Mouse (Mus musculus) limb, embryonic 14.5 days (tissue): ENCODE results near the gene Rpl7a. TPM values are rescaled to one million over a fixed set of nuclear protein-coding genes. Genes with fewer than 3 reads are reported as not detected.

ENCODE experiments used
- ATAC-seq: fragments of 200-750 bp; cut with Nextera tagmentation; 2 replicates; pipeline ENCODE4 v1.8.0; 2017; ENCODE audit warnings: low read depth, moderate number of reproducible peaks, moderate TSS enrichment; ENCODE audit not compliant: low FRiP score
- DNase-seq: peaks from one replicate; pipeline ENCODE4 v3.0.0-alpha.2; 2015; ENCODE audit warnings: low spot score
- H3K27ac ChIP-seq: fragments of 300-500 bp; sonication (generic); replicated peaks from 2 replicates; pipeline ENCODE4 v1.5.1; 2014; ENCODE audit warnings: low read depth, mild to moderate bottlenecking, low read length, moderate library complexity, mixed read lengths
- H3K27me3 ChIP-seq: fragments of 300-500 bp; sonication (generic); 2 replicates; pipeline ENCODE4 v1.6.1; 2014; ENCODE audit warnings: low read length, mixed read lengths; ENCODE audit not compliant: control insufficient read depth, insufficient read depth
- H3K36me3 ChIP-seq: fragments of 300-500 bp; sonication (generic); 2 replicates; pipeline ENCODE4 v1.6.1; 2014; ENCODE audit warnings: mild to moderate bottlenecking, low read length, moderate library complexity, mixed read lengths; ENCODE audit not compliant: control insufficient read depth, insufficient read depth
- H3K4me1 ChIP-seq: fragments of 300-500 bp; sonication (generic); 2 replicates; pipeline ENCODE4 v1.6.1; 2014; ENCODE audit warnings: antibody characterized with exemption, low read length, mixed read lengths; ENCODE audit not compliant: control insufficient read depth, insufficient read depth
- H3K4me2 ChIP-seq: fragments of 300-500 bp; sonication (generic); replicated peaks from 2 replicates; pipeline ENCODE4 v1.6.1; 2014; ENCODE audit warnings: low read depth, mild to moderate bottlenecking, low read length, moderate library complexity; ENCODE audit not compliant: severe bottlenecking
- H3K4me3 ChIP-seq: fragments of 300-500 bp; sonication (generic); replicated peaks from 2 replicates; pipeline ENCODE4 v1.5.1; 2014; ENCODE audit warnings: low read length
- H3K9ac ChIP-seq: fragments of 300-500 bp; sonication (generic); 2 replicates; pipeline ENCODE4 v1.6.1; 2014; ENCODE audit warnings: mild to moderate bottlenecking, low read depth, low read length, moderate library complexity; ENCODE audit not compliant: severe bottlenecking
- H3K9me3 ChIP-seq: fragments of 300-500 bp; sonication (generic); 2 replicates; pipeline ENCODE4 v1.6.1; 2016; ENCODE audit warnings: low read length; ENCODE audit not compliant: control insufficient read depth
- POLR2A ChIP-seq: fragments of 200-500 bp; IDR thresholded peaks from 2 replicates; pipeline ENCODE4 v1.8.0; 2012; ENCODE audit warnings: inconsistent platforms, mild to moderate bottlenecking, moderate library complexity, borderline replicate concordance; ENCODE audit not compliant: insufficient read depth, insufficient read length; ENCODE audit errors: extremely low read depth
- WGBS: fragments of 180-500 bp; shearing (Covaris S2); extraction: QIAGEN DNeasy Blood & Tissue Kit; methylation state at CpG from one replicate; pipeline ENCODE4 v1.1.7; 2014; 5-methylcytosine and 5-hydroxymethylcytosine counted together
- polyA plus RNA-seq, 2 experiments: library from polyadenylated mRNA; depleted of rRNA in 1 of 2; stranded (reverse) in 1 of 2; unstranded in 1 of 2; fragments of >200 nt; fragmentation: Nextera tagmentation in 1 of 2; extraction: Ambion mirVana in 1 of 2; gene quantifications; 2 replicates each; pipeline versions ENCODE4 v1.2.1 to v1.2.3; 2012 to 2014

Gene Rpl7a
- polyA plus RNA-seq, 2 experiments = 758 to 2,054 TPM

DNA sequence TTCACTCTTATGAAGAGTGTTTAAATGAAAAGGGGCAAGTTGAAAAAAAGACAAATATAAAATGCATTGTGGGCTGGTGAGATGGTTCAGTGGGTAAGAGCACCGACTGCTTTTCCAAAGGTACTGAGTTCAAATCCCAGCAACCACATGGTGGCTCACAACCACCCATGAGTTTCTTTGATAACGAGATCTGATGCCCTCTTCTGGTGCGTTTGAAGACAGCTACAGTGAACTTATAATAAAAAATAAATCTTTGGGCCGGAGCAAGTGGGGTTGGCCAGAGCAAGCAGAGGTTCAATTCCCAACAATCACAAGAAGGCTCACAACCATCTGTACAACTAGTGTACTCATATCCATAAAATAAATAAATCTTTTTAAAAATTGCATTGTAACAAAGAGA lies 14.7 kb upstream of the Rpl7a start:
- TF ChIP-seq POLR2A = no peak
- peaks cover 81% of the 10 kb centered on the region for H3K36me3 ChIP-seq
- H3K9me3 ChIP-seq = no peaks in the 10 kb centered on the region
- no peaks in the 10 kb centered on the region for H3K27me3 ChIP-seq
- no peak overlapping the region for H3K4me2 ChIP-seq
- 97% methylated on average over 4 of the region's 4 CpGs for WGBS
- H3K9ac ChIP-seq = no peak overlapping the region
- no peak overlapping the region for H3K27ac ChIP-seq
- no peaks in the 10 kb centered on the region for H3K4me1 ChIP-seq
- ATAC-seq (no peak), DNase-seq (no peak)
- H3K4me3 ChIP-seq = no peak overlapping the region

DNA sequence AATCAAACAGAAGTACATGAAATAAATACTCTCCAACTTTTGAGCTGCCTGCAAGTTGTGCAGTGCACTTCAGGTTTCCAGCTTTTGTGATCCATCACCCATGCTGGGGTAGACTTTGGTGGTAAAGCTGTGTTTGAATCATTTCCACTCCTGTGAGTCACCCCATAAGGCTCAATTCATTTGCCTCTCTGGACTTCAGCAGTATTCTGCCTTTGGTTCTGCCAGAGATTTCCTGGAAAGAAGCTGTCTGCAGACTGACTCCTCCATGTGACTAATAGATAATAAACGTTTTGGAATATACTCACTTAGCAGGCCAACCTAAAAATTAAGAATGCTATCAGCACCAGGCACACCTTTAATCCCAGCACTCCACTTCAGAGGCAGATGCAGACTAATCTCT lies 9.8 kb upstream of the Rpl7a start:
- peaks cover 16% of the 10 kb centered on the region for H3K4me1 ChIP-seq
- TF ChIP-seq POLR2A = no peak
- no peak overlapping the region for H3K4me2 ChIP-seq
- ATAC-seq = no peak
- H3K4me3 ChIP-seq = no peak overlapping the region
- H3K27ac ChIP-seq = no peak overlapping the region
- 55% methylated on average over 1 of the region's 1 CpGs for WGBS
- H3K36me3 ChIP-seq = peaks cover 56% of the 10 kb centered on the region
- H3K9me3 ChIP-seq = no peaks in the 10 kb centered on the region
- no peak overlapping the region; the same call in 1 of the 2 replicates for H3K9ac ChIP-seq
- DNase-seq = no peak
- no peaks in the 10 kb centered on the region for H3K27me3 ChIP-seq

DNA sequence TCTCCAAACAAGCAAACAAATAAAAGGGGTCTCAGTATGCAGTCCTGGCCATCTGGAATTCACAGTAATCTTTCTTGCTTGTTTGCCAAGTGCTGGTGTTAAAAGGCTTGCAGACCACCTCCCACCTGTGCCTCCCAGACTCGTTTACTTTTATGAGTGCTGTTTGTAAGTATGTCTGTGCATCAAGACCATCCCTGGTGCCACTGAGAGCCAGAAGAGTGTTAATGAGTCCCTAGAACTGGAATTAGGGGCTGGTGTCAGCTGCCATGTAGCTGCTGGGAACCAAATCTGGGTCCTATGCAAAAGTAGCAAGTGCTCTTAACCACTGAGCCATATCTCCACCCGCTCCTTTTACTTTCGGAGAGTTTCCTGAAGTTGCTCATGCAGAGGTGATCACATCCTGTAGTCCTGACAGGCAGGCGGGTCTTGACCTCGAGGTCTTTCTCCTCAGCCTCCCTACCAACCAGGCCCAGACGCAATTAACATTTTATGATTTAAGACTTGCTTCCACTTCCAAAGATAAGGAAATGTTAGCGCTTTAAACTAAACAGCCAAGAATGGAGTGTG lies 8.6 kb upstream of the Rpl7a start:
- Histone ChIP-seq H3K4me1 (peaks cover 16% of the 10 kb centered on the region), H3K36me3 (peaks cover 56% of the 10 kb centered on the region), H3K9me3 (no peaks in the 10 kb centered on the region), H3K4me3 (peak overlapping the region; percentile 76), H3K9ac (peak overlapping the region; percentile 75), H3K27me3 (no peaks in the 10 kb centered on the region), H3K4me2 (peak overlapping the region; percentile 69), H3K27ac (no peak overlapping the region)
- no peak for ATAC-seq
- no peak for TF ChIP-seq POLR2A
- WGBS = 4% methylated on average over 7 of the region's 7 CpGs
- no peak for DNase-seq

DNA sequence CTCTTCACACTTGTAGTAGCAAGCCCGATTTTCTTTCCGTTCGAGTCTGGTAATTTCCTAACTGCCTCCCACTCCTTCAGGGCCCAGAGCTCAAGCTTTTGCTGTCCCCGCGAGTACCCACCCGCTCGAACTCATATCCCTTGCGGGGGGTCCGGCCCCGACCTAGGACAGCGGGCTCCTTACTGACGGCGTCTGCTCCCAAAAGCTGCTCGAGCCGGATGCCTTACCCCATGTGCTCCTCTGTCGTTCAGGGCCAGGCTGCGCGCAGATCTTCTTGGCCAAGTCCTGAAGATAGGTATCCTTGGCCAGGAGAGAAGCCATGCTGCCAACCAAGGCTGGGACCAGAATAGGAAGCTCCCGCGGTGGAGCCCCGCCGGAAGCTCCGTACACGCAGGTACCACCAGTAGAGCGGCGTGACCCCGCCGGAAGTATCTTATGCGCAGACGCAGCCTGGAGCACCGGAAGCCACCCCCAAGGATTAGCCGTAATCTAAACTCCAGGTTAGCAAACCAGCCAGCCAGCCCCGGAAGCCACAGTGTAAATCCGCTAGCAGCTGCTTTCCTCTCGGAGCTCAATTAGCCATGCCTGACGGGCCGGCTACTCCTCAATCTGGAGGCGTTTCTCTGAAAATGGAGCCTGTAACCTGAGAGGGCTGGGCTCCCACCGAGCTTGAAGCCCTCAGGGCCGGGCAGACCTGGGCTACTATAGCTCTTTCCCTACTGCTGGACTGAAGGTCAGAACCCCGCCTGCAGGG lies 7.9 kb upstream of the Rpl7a start, which contains the start of gene Surf6:
Gene Surf6, minus strand, starts transcription at position 413 of the 754 bp plus-strand sequence.
- TF ChIP-seq POLR2A = peak; percentile 51; the same call in 1 of the 2 replicates
- no peaks in the 10 kb centered on the region for H3K27me3 ChIP-seq
- H3K4me1 ChIP-seq = peaks cover 16% of the 10 kb centered on the region
- WGBS = under 1% methylated on average over 41 of the region's 41 CpGs
- H3K27ac ChIP-seq = peak within 1 kb of the TSS; percentile 70
- peak within 1 kb of the TSS; percentile 69 for H3K4me2 ChIP-seq
- DNase-seq (peak; percentile 98), ATAC-seq (peak; percentile 93)
- H3K4me3 ChIP-seq = peak within 1 kb of the TSS; percentile 76
- H3K9ac ChIP-seq = peak within 1 kb of the TSS; percentile 75
- H3K36me3 ChIP-seq = peaks cover 56% of the 10 kb centered on the region
- no peaks in the 10 kb centered on the region for H3K9me3 ChIP-seq

DNA sequence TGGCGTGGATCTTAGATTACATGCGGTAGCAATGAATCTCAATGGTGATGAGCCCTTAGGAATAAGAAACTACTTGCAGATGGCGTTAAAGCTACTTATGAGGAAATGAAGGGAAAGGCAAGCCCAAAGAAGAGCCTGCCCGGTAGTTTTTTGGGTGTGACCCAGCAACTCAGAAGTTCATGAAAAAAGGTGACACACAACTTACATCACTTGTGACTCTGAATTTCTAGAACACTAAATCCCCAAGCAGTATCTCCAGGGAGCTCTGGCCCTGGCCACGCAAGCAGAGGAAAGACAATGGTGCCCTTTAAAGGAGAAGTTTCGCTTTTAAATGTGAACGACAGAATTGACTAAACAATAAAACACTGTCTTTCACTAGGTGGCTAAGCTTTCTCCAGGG lies 7.3 kb upstream of the Rpl7a start:
- H3K9ac ChIP-seq = peak overlapping the region; percentile 75
- H3K9me3 ChIP-seq = no peaks in the 10 kb centered on the region
- H3K27ac ChIP-seq = peak overlapping the region; percentile 70
- no peak for TF ChIP-seq POLR2A
- 12% methylated on average over 7 of the region's 7 CpGs for WGBS
- peak overlapping the region; percentile 76 for H3K4me3 ChIP-seq
- H3K4me2 ChIP-seq = peak overlapping the region; percentile 69
- H3K36me3 ChIP-seq = peaks cover 56% of the 10 kb centered on the region
- no peak for ATAC-seq
- DNase-seq = no peak
- H3K4me1 ChIP-seq = peaks cover 16% of the 10 kb centered on the region
- H3K27me3 ChIP-seq = no peaks in the 10 kb centered on the region
